Mouse (Mus musculus) G1E (cell line): Measurements from ENCODE around the gene Nek4. TPM values are rescaled to one million over a fixed set of nuclear protein-coding genes. Genes with fewer than 3 reads are reported as not detected.

Experiments used
- ATAC-seq: 2 replicates; pipeline ENCODE4 v1.8.0; 2016; ENCODE audit warnings: mild to moderate bottlenecking; ENCODE audit not compliant: insufficient number of reproducible peaks, poor library complexity, low FRiP score, severe bottlenecking; ENCODE audit errors: extremely low read depth
- DNase-seq: peaks from one replicate; pipeline ENCODE4 v3.0.0; 2012; ENCODE audit warnings: low spot score
- H3K27me3 ChIP-seq: 2 replicates; pipeline ENCODE4 v1.6.1; 2012; ENCODE audit warnings: mild to moderate bottlenecking, low read length, inconsistent platforms; ENCODE audit not compliant: insufficient read depth
- H3K36me3 ChIP-seq: replicated peaks from 2 replicates; pipeline ENCODE3; 2012; ENCODE audit warnings: mild to moderate bottlenecking, inconsistent platforms
- H3K4me1 ChIP-seq: 2 replicates; pipeline ENCODE4 v1.6.1; 2012; ENCODE audit warnings: low read depth, low read length, inconsistent platforms, mixed read lengths; ENCODE audit not compliant: insufficient read depth
- H3K4me3 ChIP-seq: 2 replicates; pipeline ENCODE4 v1.5.1; 2012; ENCODE audit warnings: low read depth, mild to moderate bottlenecking, inconsistent platforms, low read length, moderate library complexity, mixed read lengths
- H3K9me3 ChIP-seq: replicated peaks from 2 replicates; pipeline ENCODE4 v1.6.1; 2012; ENCODE audit warnings: inconsistent platforms
- CTCF ChIP-seq: IDR thresholded peaks from 2 replicates; pipeline ENCODE4 v1.5.1; 2012; ENCODE audit warnings: low read depth, low read length, inconsistent platforms, mixed read lengths
- GATA1 ChIP-seq: IDR thresholded peaks from 2 replicates; pipeline ENCODE4 v1.6.1; 2012; ENCODE audit warnings: borderline replicate concordance, low read length, inconsistent platforms, mixed read lengths
- GATA2 ChIP-seq: IDR thresholded peaks from 2 replicates; pipeline ENCODE4 v1.6.1; 2012; ENCODE audit warnings: low read depth, low read length, inconsistent platforms, borderline replicate concordance
- POLR2AphosphoS5 ChIP-seq: IDR thresholded peaks from 2 replicates; pipeline ENCODE4 v1.6.1; 2012; ENCODE audit warnings: low read depth, low read length, inconsistent platforms; ENCODE audit not compliant: insufficient replicate concordance
- TAL1 ChIP-seq: conservative IDR thresholded peaks from 2 replicates; pipeline ENCODE4 v1.6.1; 2012; ENCODE audit warnings: low read depth, low read length, inconsistent platforms, mixed read lengths
- polyA plus RNA-seq: library from polyadenylated mRNA; stranded (reverse); fragments of >175 nt; gene quantifications from 2 replicates; pipeline ENCODE4 v1.2.3, GENCODE M21; 2012
- total RNA-seq, 2 experiments: library from RNA; stranded (forward) in 1 of 2; stranded (reverse) in 1 of 2; fragments of 200-1000 nt in 1 of 2; fragments of >200 nt in 1 of 2; fragmentation: Nextera tagmentation in 1 of 2; gene quantifications; 2 replicates each; pipeline ENCODE4 v1.2.3; 2014 to 2017

Gene Nek4
- 21.9 and 23.0 TPM in 2 replicates for total RNA-seq (2014; fragmentation: Nextera tagmentation)
- total RNA-seq (2017), result 13.6 and 14.6 TPM in 2 replicates
- 6.3 and 7.3 TPM in 2 replicates for polyA plus RNA-seq

GRCm38 (mm10) chr14:30951154-30951825 lies at the start of gene Nek4:
Nek4 (plus strand) TSS chr14:30951377.
- H3K4me3 ChIP-seq, result peak within 1 kb of the TSS; percentile 96
- no peaks in the 10 kb centered on the region for H3K9me3 ChIP-seq
- 0 out of 2 replicates have a peak, but pooled peaks cover under 1% of the 10 kb centered on the region for H3K27me3 ChIP-seq
- peak; percentile 98 for ATAC-seq
- H3K36me3 ChIP-seq, result peaks cover 19% of the 10 kb centered on the region
- peak; percentile 93 for DNase-seq
- TF ChIP-seq GATA2, result no peak
- no peak for TF ChIP-seq TAL1
- no peak for TF ChIP-seq GATA1
- TF ChIP-seq POLR2AphosphoS5, result no peak
- TF ChIP-seq CTCF, result no peak
- peaks cover 28% of the 10 kb centered on the region for H3K4me1 ChIP-seq

DNA sequence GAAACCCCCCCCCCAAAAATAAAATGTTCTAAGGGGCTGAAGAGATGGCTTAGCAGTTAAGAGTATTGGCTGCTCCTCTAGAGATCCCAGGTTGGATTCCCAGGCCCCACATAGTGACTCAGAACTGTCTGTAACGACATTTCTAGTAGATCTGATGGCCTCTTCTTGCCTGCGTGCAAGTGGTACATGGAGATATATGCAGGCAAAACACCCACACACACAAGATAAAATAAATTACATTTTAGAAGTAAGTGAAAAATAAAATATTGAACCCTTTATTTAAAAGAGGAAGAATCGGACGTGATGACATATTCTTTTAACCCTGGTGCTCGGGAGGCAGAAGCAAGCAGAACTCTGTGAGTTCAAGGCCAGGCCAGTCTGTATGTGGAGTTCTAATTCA lies 48.5 kb upstream of the Nek4 start:
- Histone ChIP-seq H3K9me3 (no peaks in the 10 kb centered on the region), H3K27me3 (peaks cover 46% of the 10 kb centered on the region), H3K4me3 (no peak overlapping the region), H3K4me1 (peaks cover under 1% of the 10 kb centered on the region), H3K36me3 (no peaks in the 10 kb centered on the region)
- DNase-seq (no peak), ATAC-seq (no peak)
- TF ChIP-seq GATA1 (no peak), GATA2 (no peak), TAL1 (no peak), POLR2AphosphoS5 (no peak), CTCF (no peak)

DNA sequence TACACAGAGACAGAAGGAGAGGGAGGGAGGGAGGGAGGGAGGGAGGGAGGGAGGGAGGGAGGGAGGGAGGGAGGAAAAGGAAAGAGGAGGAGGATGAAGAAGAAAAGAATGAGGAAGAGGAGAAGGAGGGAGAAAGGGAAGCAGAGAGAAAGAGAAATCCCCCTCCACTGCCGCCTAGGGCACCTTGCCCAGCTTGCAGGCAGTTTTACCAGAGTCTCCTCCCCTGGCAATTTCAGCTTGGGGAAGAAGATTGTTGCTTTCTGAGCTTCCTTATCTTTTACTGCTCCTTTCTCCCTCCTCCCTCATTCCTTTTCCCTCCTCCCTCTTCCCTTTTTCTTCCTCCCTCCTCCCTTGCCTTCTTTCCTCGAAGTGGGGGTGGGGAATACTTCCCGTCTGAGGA lies 48.1 kb upstream of the Nek4 start:
- ATAC-seq, result no peak
- peaks cover 5% of the 10 kb centered on the region for H3K4me1 ChIP-seq
- H3K27me3 ChIP-seq, result peaks cover 45% of the 10 kb centered on the region
- H3K4me3 ChIP-seq, result no peak overlapping the region
- H3K9me3 ChIP-seq, result no peaks in the 10 kb centered on the region
- no peak for DNase-seq
- TF ChIP-seq GATA2 (no peak), TAL1 (no peak), CTCF (no peak), GATA1 (no peak), POLR2AphosphoS5 (no peak)
- no peaks in the 10 kb centered on the region for H3K36me3 ChIP-seq

DNA sequence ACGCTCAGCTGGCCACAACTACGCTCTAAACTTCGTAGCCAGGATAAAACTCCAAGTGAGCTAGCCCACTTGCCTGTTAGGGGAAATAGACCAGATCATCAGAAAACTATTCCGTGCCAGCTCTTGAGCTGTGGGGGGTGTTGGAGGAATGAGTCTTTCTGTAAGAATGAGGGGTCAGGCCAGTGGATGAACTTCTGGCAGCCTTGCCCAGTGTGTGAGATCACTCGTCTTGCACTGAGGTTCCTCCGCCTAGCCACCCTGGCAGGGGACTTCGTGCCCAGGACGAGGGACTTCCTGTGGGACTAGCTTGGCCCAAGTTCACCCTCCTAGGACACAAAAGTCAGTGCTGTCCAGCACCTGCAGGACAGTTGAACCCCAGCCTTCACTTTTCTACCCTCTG lies 46.9 kb upstream of the Nek4 start:
- DNase-seq, result no peak
- H3K4me1 ChIP-seq, result peaks cover 8% of the 10 kb centered on the region

GRCm38 (mm10) chr14:30906001-30906400 lies 45.2 kb upstream of the Nek4 start:
- H3K36me3 ChIP-seq, result no peaks in the 10 kb centered on the region
- peaks cover 8% of the 10 kb centered on the region for H3K4me1 ChIP-seq
- H3K9me3 ChIP-seq, result no peaks in the 10 kb centered on the region
- no peak for ATAC-seq
- TF ChIP-seq GATA2 (no peak), POLR2AphosphoS5 (no peak), GATA1 (no peak), CTCF (no peak), TAL1 (no peak)
- H3K4me3 ChIP-seq, result no peak overlapping the region
- no peak for DNase-seq
- peaks cover 22% of the 10 kb centered on the region for H3K27me3 ChIP-seq

More for the DNA sequence above, 46.9 kb upstream of the Nek4 start:
- H3K4me3 ChIP-seq, result no peak overlapping the region
- no peaks in the 10 kb centered on the region for H3K9me3 ChIP-seq
- H3K27me3 ChIP-seq, result peaks cover 35% of the 10 kb centered on the region
- TF ChIP-seq GATA2, result no peak
- TF ChIP-seq CTCF, result no peak
- TF ChIP-seq TAL1, result no peak
- no peak for TF ChIP-seq GATA1
- no peak for TF ChIP-seq POLR2AphosphoS5
- no peaks in the 10 kb centered on the region for H3K36me3 ChIP-seq
- no peak for ATAC-seq

DNA sequence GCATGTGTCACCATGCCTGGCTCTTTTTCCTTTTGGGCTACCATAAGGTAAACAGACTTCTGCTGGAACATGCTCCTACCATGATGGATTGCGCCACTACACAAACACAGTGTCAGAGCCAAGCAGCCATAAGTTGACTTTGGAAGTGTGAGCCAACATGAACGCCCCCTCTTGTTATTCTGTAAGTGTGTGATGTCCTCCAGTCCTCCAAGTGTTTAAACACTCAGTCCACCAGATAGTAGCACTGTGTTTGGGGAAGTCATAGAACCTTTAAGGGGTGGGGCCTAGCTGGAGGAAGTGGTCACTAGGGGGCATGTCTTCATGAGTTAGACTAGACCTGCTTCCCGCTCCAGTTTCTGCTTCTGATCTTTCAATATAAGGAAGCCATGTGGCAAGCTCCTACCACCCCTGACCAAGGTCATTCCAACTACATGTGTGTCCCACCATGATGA lies 43.3 kb upstream of the Nek4 start:
- DNase-seq (peak; percentile 34), ATAC-seq (peak; percentile 34; the same call in 1 of the 2 replicates)

More for the DNA sequence above, 43.3 kb upstream of the Nek4 start:
- Histone ChIP-seq H3K9me3 (no peaks in the 10 kb centered on the region), H3K4me3 (no peak overlapping the region), H3K36me3 (no peaks in the 10 kb centered on the region), H3K4me1 (peaks cover 8% of the 10 kb centered on the region), H3K27me3 (peaks cover 31% of the 10 kb centered on the region)
- TF ChIP-seq TAL1, result no peak
- TF ChIP-seq GATA1, result no peak
- no peak for TF ChIP-seq POLR2AphosphoS5
- TF ChIP-seq GATA2, result no peak
- TF ChIP-seq CTCF, result no peak
